Mouse (Mus musculus): ENCODE data around the gene Fam214a. TPM values are rescaled to one million over a fixed set of nuclear protein-coding genes. Genes with fewer than 3 reads are reported as not detected.

Fam214a gene
- total and polyA plus RNA-seq, 2 experiments from 2014 or later = 13.3 to 20.8 TPM

DNA sequence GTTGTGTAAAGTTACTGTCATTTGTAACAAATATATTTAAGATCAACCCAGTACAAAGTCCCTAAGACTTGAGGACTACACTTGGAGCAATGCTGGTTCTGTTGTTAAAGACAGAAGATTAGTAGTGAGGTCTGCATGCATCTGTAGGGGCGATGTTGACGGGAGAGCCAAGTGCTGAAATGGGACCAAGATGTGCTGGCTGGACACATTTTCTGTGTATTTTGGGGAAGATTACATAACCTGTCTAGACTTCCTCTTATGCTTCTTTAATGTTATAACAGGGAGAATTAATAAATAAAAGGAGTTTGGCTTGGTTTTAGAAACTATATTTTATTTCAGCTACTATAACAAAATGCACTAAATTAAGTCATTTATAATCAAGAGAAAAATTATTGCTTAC lies 37.3 kb downstream of the Fam214a start:
- H3K9me3 ChIP-seq (replicated peaks; ENCODE audit: control insufficient read depth, low read length) = no peaks in the 10 kb centered on the region
- no peak overlapping the region for H3K4me3 ChIP-seq (ENCODE audit: low read depth, low read length)
- no peaks in the 10 kb centered on the region for H3K36me3 ChIP-seq (replicated peaks; ENCODE audit: control insufficient read depth, insufficient read depth, low read length)
- ATAC-seq (ENCODE audit: insufficient read depth, low read depth) (no peak), DNase-seq (ENCODE audit: low spot score) (no peak)
- 72% methylated on average over 2 of the region's 2 CpGs for WGBS
- peaks cover 10% of the 10 kb centered on the region for H3K4me1 ChIP-seq (ENCODE audit: control insufficient read depth, insufficient read depth)
- H3K27me3 ChIP-seq (ENCODE audit: control insufficient read depth, insufficient read depth, low read length) = no peaks in the 10 kb centered on the region
- no peak overlapping the region for H3K27ac ChIP-seq (ENCODE audit: low read depth)
- H3K4me2 ChIP-seq (ENCODE audit: low read depth, low read length) = no peak overlapping the region
- no peak overlapping the region for H3K9ac ChIP-seq (replicated peaks; ENCODE audit: low read depth, low read length)
- TF ChIP-seq CTCF (IDR thresholded peaks at IDR 0.05; ENCODE audit: low read depth) (no peak), EP300 (IDR thresholded peaks at IDR 0.05; ENCODE audit: low read depth) (no peak)

DNA sequence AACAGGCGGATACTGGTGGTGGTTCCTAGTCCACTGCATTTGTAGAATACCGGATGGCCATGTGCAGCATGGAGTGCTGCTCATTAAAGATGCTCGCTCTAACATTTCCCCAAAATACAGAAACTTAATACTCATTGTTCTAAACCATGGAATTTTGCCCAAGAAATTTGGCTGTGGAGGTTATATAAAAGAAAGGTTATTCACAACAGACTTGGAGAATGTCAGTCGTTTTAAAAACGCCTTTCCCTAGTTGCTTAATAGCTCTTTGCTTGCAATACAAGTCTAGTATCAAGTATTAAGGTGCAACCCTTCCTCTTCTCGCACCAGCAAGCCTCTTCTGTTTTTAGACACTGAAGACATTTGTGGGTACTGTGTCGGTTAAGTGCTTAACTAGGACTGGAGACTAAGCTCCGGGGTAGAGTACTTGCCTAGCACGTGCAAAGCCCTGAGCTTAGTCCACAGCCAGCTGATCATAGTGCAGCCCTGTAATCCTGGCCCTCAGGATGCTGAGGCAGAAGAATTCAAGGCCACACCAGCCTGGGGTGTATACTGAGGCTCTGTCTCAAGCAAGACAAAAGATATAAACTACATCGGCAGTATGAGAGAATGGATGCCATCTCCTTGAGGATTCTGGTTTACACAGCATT lies 42.0 kb downstream of the Fam214a start:
- 78% methylated on average over 10 of the region's 10 CpGs for WGBS
- Histone ChIP-seq H3K4me2 (ENCODE audit: low read depth, low read length) (no peak overlapping the region), H3K4me3 (ENCODE audit: low read depth, low read length) (no peak overlapping the region), H3K36me3 (replicated peaks; ENCODE audit: control insufficient read depth, insufficient read depth, low read length) (no peaks in the 10 kb centered on the region), H3K27ac (ENCODE audit: low read depth) (no peak overlapping the region), H3K9ac (replicated peaks; ENCODE audit: low read depth, low read length) (no peak overlapping the region), H3K27me3 (ENCODE audit: control insufficient read depth, insufficient read depth, low read length) (no peaks in the 10 kb centered on the region), H3K4me1 (ENCODE audit: control insufficient read depth, insufficient read depth) (no peaks in the 10 kb centered on the region), H3K9me3 (replicated peaks; ENCODE audit: control insufficient read depth, low read length) (no peaks in the 10 kb centered on the region)
- ATAC-seq (ENCODE audit: insufficient read depth, low read depth) = no peak
- DNase-seq (ENCODE audit: low spot score) = no peak
- no peak for TF ChIP-seq CTCF (IDR thresholded peaks at IDR 0.05; ENCODE audit: low read depth)
- no peak for TF ChIP-seq EP300 (IDR thresholded peaks at IDR 0.05; ENCODE audit: low read depth)

DNA sequence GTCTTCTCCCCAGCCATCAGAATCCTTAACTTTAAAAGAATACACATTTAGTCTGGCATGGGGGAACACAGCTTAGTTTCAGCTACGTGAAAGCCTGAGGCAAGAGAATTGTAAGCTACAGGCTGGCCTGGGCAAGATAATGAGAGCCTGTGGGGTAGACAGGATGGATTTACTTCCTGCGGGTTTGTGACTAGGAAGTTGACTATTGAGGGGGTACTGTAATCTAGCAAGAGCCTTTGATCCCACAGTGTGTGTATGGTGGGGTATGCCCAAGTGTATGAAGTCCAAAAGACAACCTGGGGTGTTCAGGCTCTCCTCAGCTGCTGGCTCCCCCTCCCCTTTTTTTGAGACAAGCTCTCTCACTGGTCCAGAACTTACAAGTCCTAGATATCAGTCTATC lies 43.7 kb downstream of the Fam214a start:
- DNase-seq (ENCODE audit: low spot score) = no peak
- Histone ChIP-seq H3K4me2 (ENCODE audit: low read depth, low read length) (no peak overlapping the region), H3K36me3 (replicated peaks; ENCODE audit: control insufficient read depth, insufficient read depth, low read length) (no peaks in the 10 kb centered on the region), H3K4me1 (ENCODE audit: control insufficient read depth, insufficient read depth) (peaks cover 7% of the 10 kb centered on the region), H3K4me3 (ENCODE audit: low read depth, low read length) (no peak overlapping the region), H3K9me3 (replicated peaks; ENCODE audit: control insufficient read depth, low read length) (no peaks in the 10 kb centered on the region), H3K27ac (ENCODE audit: low read depth) (no peak overlapping the region), H3K27me3 (ENCODE audit: control insufficient read depth, insufficient read depth, low read length) (no peaks in the 10 kb centered on the region), H3K9ac (replicated peaks; ENCODE audit: low read depth, low read length) (no peak overlapping the region)
- ATAC-seq (ENCODE audit: insufficient read depth, low read depth) = no peak
- TF ChIP-seq CTCF (IDR thresholded peaks at IDR 0.05; ENCODE audit: low read depth) (no peak), EP300 (IDR thresholded peaks at IDR 0.05; ENCODE audit: low read depth) (no peak)
- WGBS = 52% methylated on average over 2 of the region's 2 CpGs

DNA sequence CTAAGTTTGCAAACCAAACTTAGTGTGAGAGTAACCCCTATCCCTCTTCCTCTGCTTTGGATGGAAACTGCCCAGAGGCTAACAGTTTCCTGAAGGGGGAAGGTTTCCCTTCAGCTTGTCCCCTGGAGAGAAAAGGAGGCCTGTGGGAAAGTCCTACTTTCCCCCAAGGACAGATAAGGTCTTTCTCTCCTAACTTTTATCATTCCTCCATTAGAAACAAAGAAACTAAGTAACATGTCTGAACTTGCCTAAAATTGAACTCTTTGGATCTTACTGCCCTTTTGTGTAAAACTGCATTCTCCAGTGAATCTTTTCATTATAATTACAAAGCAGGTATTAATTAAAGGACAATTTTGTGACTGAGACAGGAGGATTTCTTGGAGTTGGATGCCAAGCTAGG lies 45.3 kb downstream of the Fam214a start:
- H3K4me2 ChIP-seq (ENCODE audit: low read depth, low read length) = no peak overlapping the region
- no peak for ATAC-seq (ENCODE audit: insufficient read depth, low read depth)
- no peak overlapping the region for H3K9ac ChIP-seq (replicated peaks; ENCODE audit: low read depth, low read length)
- no peak for DNase-seq (ENCODE audit: low spot score)
- no peak overlapping the region for H3K27ac ChIP-seq (ENCODE audit: low read depth)
- H3K4me1 ChIP-seq (ENCODE audit: control insufficient read depth, insufficient read depth) = peaks cover 15% of the 10 kb centered on the region
- no peaks in the 10 kb centered on the region for H3K36me3 ChIP-seq (replicated peaks; ENCODE audit: control insufficient read depth, insufficient read depth, low read length)
- no peak overlapping the region for H3K4me3 ChIP-seq (ENCODE audit: low read depth, low read length)
- H3K27me3 ChIP-seq (ENCODE audit: control insufficient read depth, insufficient read depth, low read length) = no peaks in the 10 kb centered on the region
- no peak for TF ChIP-seq EP300 (IDR thresholded peaks at IDR 0.05; ENCODE audit: low read depth)
- TF ChIP-seq CTCF (IDR thresholded peaks at IDR 0.05; ENCODE audit: low read depth) = no peak
- H3K9me3 ChIP-seq (replicated peaks; ENCODE audit: control insufficient read depth, low read length) = no peaks in the 10 kb centered on the region

DNA sequence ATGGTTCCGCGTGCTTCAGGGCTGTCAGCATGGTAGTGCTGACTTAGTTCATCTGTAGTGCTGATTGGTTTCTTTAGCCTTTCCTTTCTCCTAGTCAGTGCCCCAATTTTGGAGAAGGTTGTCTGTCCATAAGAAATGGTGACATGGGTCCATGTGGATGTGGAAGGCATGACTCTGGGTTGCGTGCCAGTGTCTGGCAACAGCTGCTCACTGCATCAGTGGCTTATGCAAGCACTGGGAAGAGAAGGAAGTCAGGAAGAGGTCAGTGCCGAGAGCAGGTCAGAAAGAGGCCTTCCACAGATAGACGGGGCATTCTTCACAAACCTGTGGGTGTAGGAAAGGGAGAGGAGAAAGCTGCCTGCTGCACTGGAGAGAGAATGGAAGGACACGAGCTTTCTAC lies 48.3 kb downstream of the Fam214a start:
- no peak overlapping the region for H3K9ac ChIP-seq (replicated peaks; ENCODE audit: low read depth, low read length)
- H3K4me1 ChIP-seq (ENCODE audit: control insufficient read depth, insufficient read depth) = peaks cover 15% of the 10 kb centered on the region
- H3K27ac ChIP-seq (ENCODE audit: low read depth) = peak overlapping the region; percentile 69; the same call in 1 of the 2 replicates
- H3K27me3 ChIP-seq (ENCODE audit: control insufficient read depth, insufficient read depth, low read length) = no peaks in the 10 kb centered on the region
- ATAC-seq (ENCODE audit: insufficient read depth, low read depth) (no peak), DNase-seq (ENCODE audit: low spot score) (no peak)
- TF ChIP-seq CTCF (IDR thresholded peaks at IDR 0.05; ENCODE audit: low read depth) (no peak), EP300 (IDR thresholded peaks at IDR 0.05; ENCODE audit: low read depth) (no peak)
- H3K36me3 ChIP-seq (replicated peaks; ENCODE audit: control insufficient read depth, insufficient read depth, low read length) = 0 out of 2 replicates have a peak, but pooled peaks cover 3% of the 10 kb centered on the region
- no peak overlapping the region for H3K4me3 ChIP-seq (ENCODE audit: low read depth, low read length)
- H3K9me3 ChIP-seq (replicated peaks; ENCODE audit: control insufficient read depth, low read length) = no peaks in the 10 kb centered on the region
- H3K4me2 ChIP-seq (ENCODE audit: low read depth, low read length) = no peak overlapping the region
- WGBS = 58% methylated on average over 6 of the region's 6 CpGs

Measured in heart, postnatal 0 days (tissue).